Mouse (Mus musculus) C2C12 (cell line): Measurements from ENCODE around the gene Cx3cl1. TPM values are rescaled to one million over a fixed set of nuclear protein-coding genes. Genes with fewer than 3 reads are reported as not detected.

Experiments
- H3K27me3 ChIP-seq: one replicate; pipeline ENCODE4 v1.6.1; 2011; ENCODE audit not compliant: control insufficient read depth, insufficient read depth, insufficient read length
- H3K36me3 ChIP-seq: one replicate; pipeline ENCODE4 v1.6.1; 2011; ENCODE audit not compliant: control insufficient read depth, insufficient read depth
- H3K4me3 ChIP-seq: one replicate; pipeline ENCODE4 v1.5.1; 2011; ENCODE audit warnings: mild to moderate bottlenecking, control low read depth; ENCODE audit not compliant: poor library complexity, insufficient read depth, severe bottlenecking
- H3K79me2 ChIP-seq: one replicate; pipeline ENCODE4 v1.6.1; 2011; ENCODE audit not compliant: control insufficient read depth, insufficient read depth
- H3K79me3 ChIP-seq: one replicate; pipeline ENCODE4 v1.6.1; 2011; ENCODE audit warnings: low read depth, control low read depth
- H3ac ChIP-seq: one replicate; pipeline ENCODE3; 2011; ENCODE audit warnings: low read depth; ENCODE audit not compliant: control insufficient read depth, insufficient read length
- CEBPB ChIP-seq: IDR thresholded peaks from one replicate; pipeline ENCODE4 v1.6.1; 2011; ENCODE audit warnings: low read depth, mild to moderate bottlenecking, control low read depth, moderate library complexity
- CTCF ChIP-seq: IDR thresholded peaks from one replicate; pipeline ENCODE4 v1.5.1; 2011; ENCODE audit not compliant: control insufficient read depth, insufficient read depth, insufficient read length
- FOSL1 ChIP-seq: IDR thresholded peaks from one replicate; pipeline ENCODE4 v1.8.0; 2011; ENCODE audit warnings: mild to moderate bottlenecking, low read length; ENCODE audit not compliant: poor library complexity, insufficient read depth, severe bottlenecking
- MAX ChIP-seq: IDR thresholded peaks from one replicate; pipeline ENCODE4 v1.6.1; 2011; ENCODE audit warnings: mild to moderate bottlenecking, control low read depth
- MYOD1 ChIP-seq: IDR thresholded peaks from one replicate; pipeline ENCODE4 v1.6.1; 2011; ENCODE audit warnings: low read depth; ENCODE audit not compliant: control insufficient read depth, insufficient read length
- MYOG ChIP-seq: IDR thresholded peaks from one replicate; pipeline ENCODE4 v1.6.1; 2011; ENCODE audit not compliant: control insufficient read depth, insufficient read length; ENCODE audit errors: extremely low read depth
- USF1 ChIP-seq: IDR thresholded peaks from one replicate; pipeline ENCODE4 v1.6.1; 2011; ENCODE audit warnings: low read depth, mild to moderate bottlenecking, control low read depth, moderate library complexity
- polyA plus RNA-seq: library from polyadenylated mRNA; unstranded; fragments of >200 nt; fragmentation: generic; extraction: Trizol; gene quantifications from one replicate; pipeline ENCODE4 v1.2.1, GENCODE M21; 2012; ENCODE audit warnings: missing spikeins

Cx3cl1 gene
- polyA plus RNA-seq, 1 experiment, result 12.5 TPM

GRCm38 (mm10) chr8:94812645-94813098 lies 40.9 kb downstream of the Cx3cl1 start:
- Histone ChIP-seq H3K36me3 (no peaks in the 10 kb centered on the region), H3K79me2 (no peaks in the 10 kb centered on the region), H3K4me3 (no peak overlapping the region), H3K27me3 (no peaks in the 10 kb centered on the region), H3K79me3 (no peaks in the 10 kb centered on the region), H3ac (no peak overlapping the region)
- TF ChIP-seq MYOG, result no peak
- no peak for TF ChIP-seq USF1
- TF ChIP-seq CEBPB, result no peak
- TF ChIP-seq FOSL1, result no peak
- no peak for TF ChIP-seq MAX
- TF ChIP-seq CTCF, result no peak
- TF ChIP-seq MYOD1, result no peak

- no peaks in the 10 kb centered on the region for H3K79me3 ChIP-seq
- no peak overlapping the region for H3ac ChIP-seq
- H3K79me2 ChIP-seq, result no peaks in the 10 kb centered on the region
- H3K27me3 ChIP-seq, result no peaks in the 10 kb centered on the region
- H3K4me3 ChIP-seq, result no peak overlapping the region
- peaks cover 13% of the 10 kb centered on the region for H3K36me3 ChIP-seq
- peak; percentile 16 for TF ChIP-seq CTCF
- TF ChIP-seq CEBPB, result no peak
Measured at GRCm38 (mm10) chr8:94814556-94814955, 42.7 kb downstream of the Cx3cl1 start.

GRCm38 (mm10) chr8:94817933-94818332 lies 46.1 kb downstream of the Cx3cl1 start:
- Histone ChIP-seq H3K27me3 (no peaks in the 10 kb centered on the region), H3ac (no peak overlapping the region), H3K79me2 (no peaks in the 10 kb centered on the region), H3K4me3 (no peak overlapping the region), H3K36me3 (peaks cover 44% of the 10 kb centered on the region), H3K79me3 (no peaks in the 10 kb centered on the region)
- no peak for TF ChIP-seq USF1
- no peak for TF ChIP-seq CTCF
- no peak for TF ChIP-seq MYOG
- no peak for TF ChIP-seq CEBPB
- no peak for TF ChIP-seq MAX
- no peak for TF ChIP-seq MYOD1
- TF ChIP-seq FOSL1, result no peak

- Histone ChIP-seq H3K4me3 (no peak overlapping the region), H3ac (no peak overlapping the region), H3K27me3 (no peaks in the 10 kb centered on the region), H3K36me3 (peaks cover 61% of the 10 kb centered on the region), H3K79me3 (no peaks in the 10 kb centered on the region), H3K79me2 (no peaks in the 10 kb centered on the region)
- TF ChIP-seq MYOG (no peak), MYOD1 (no peak), MAX (no peak), FOSL1 (no peak), USF1 (no peak), CEBPB (no peak), CTCF (no peak)
Measured at GRCm38 (mm10) chr8:94819671-94820179, 47.9 kb downstream of the Cx3cl1 start.

GRCm38 (mm10) chr8:94820553-94820952 lies 48.7 kb downstream of the Cx3cl1 start:
- Histone ChIP-seq H3ac (no peak overlapping the region), H3K79me3 (no peaks in the 10 kb centered on the region), H3K36me3 (peaks cover 68% of the 10 kb centered on the region), H3K27me3 (no peaks in the 10 kb centered on the region), H3K79me2 (no peaks in the 10 kb centered on the region), H3K4me3 (no peak overlapping the region)
- no peak for TF ChIP-seq MYOD1
- TF ChIP-seq CEBPB, result no peak
- no peak for TF ChIP-seq MYOG
- no peak for TF ChIP-seq CTCF
- TF ChIP-seq MAX, result no peak
- TF ChIP-seq FOSL1, result no peak
- TF ChIP-seq USF1, result no peak

- Histone ChIP-seq H3K4me3 (no peak overlapping the region), H3ac (no peak overlapping the region), H3K79me2 (no peaks in the 10 kb centered on the region), H3K27me3 (no peaks in the 10 kb centered on the region), H3K36me3 (peaks cover 76% of the 10 kb centered on the region), H3K79me3 (no peaks in the 10 kb centered on the region)
- TF ChIP-seq USF1 (no peak), CEBPB (no peak), MYOG (no peak), MAX (no peak), FOSL1 (no peak), CTCF (no peak), MYOD1 (no peak)
Measured at GRCm38 (mm10) chr8:94821381-94821780, 49.6 kb downstream of the Cx3cl1 start.
